Mouse (Mus musculus) liver, adult 2 months (tissue): ENCODE results near the gene Rep15.

ENCODE experiments used
- CTCF ChIP-seq: fragments of 200-500 bp; IDR thresholded peaks from 2 replicates; pipeline ENCODE4 v1.5.1; 2011; ENCODE audit warnings: low read depth, low read length, control low read depth
- POLR2A ChIP-seq: fragments of 200-500 bp; IDR thresholded peaks from 2 replicates; pipeline ENCODE4 v1.6.1; 2011; ENCODE audit warnings: low read length, control low read depth; ENCODE audit not compliant: insufficient read depth; ENCODE audit errors: extremely low read depth

- no peak for TF ChIP-seq CTCF
- TF ChIP-seq POLR2A, result no peak
Observed at GRCm38 (mm10) chr6:147064226-147064943, 32.0 kb downstream of the Rep15 start.
